Mouse (Mus musculus): ENCODE data around the gene Lin9.

GRCm38 (mm10) chr1:180707368-180707767 lies 66.4 kb downstream of the Lin9 start:
- TF ChIP-seq POLR2AphosphoS2 (IDR thresholded peaks at IDR 0.05; ENCODE audit: low read length) (no peak), TBP (IDR thresholded peaks at IDR 0.05; ENCODE audit: low read depth, low read length) (no peak), E2F4 (IDR thresholded peaks at IDR 0.05; ENCODE audit: borderline replicate concordance, low read depth, low read length) (no peak), MAZ (IDR thresholded peaks at IDR 0.05; ENCODE audit: low read depth, low read length) (no peak), CTCF (IDR thresholded peaks at IDR 0.05 in 2 of 3, conservative IDR thresholded peaks at IDR 0.05 in 1 of 3; ENCODE audit: control insufficient read depth in 1 of 3, insufficient read depth in 1 of 3, low read depth in 2 of 3, low read length in 3 of 3, poor library complexity in 1 of 3, severe bottlenecking in 1 of 3) (no peak), TAL1 (IDR thresholded peaks at IDR 0.05; ENCODE audit: low read length) (no peak), GABPA (IDR thresholded peaks at IDR 0.05; ENCODE audit: low read depth, low read length) (no peak)
